Mouse (Mus musculus) liver, postnatal 0 days (tissue): ENCODE measurements around the gene Man1c1. TPM values are rescaled to one million over a fixed set of nuclear protein-coding genes. Genes with fewer than 3 reads are reported as not detected.

Source experiments
- ATAC-seq: fragments of 200-750 bp; cut with Nextera tagmentation; 2 replicates; pipeline ENCODE4 v1.8.0; 2017; ENCODE audit warnings: mild to moderate bottlenecking, moderate library complexity
- DNase-seq: peaks from one replicate; pipeline ENCODE4 v3.0.0-alpha.2; 2016
- H3K27ac ChIP-seq: fragments of 300-500 bp; sonication (generic); 2 replicates; pipeline ENCODE4 v1.5.1; 2014; ENCODE audit warnings: antibody characterized with exemption, moderate library complexity, mild to moderate bottlenecking, low read depth
- H3K27me3 ChIP-seq: fragments of 300-500 bp; sonication (generic); 2 replicates; pipeline ENCODE4 v1.6.1; 2014; ENCODE audit warnings: low read length, control low read depth, mixed read lengths; ENCODE audit not compliant: insufficient read depth
- H3K36me3 ChIP-seq: fragments of 300-500 bp; sonication (generic); replicated peaks from 2 replicates; pipeline ENCODE4 v1.6.1; 2014; ENCODE audit warnings: mild to moderate bottlenecking, control low read depth, low read length, moderate library complexity, mixed read lengths; ENCODE audit not compliant: insufficient read depth
- H3K4me1 ChIP-seq: fragments of 300-500 bp; sonication (generic); 2 replicates; pipeline ENCODE4 v1.6.1; 2014; ENCODE audit warnings: antibody characterized with exemption, mild to moderate bottlenecking, control low read depth; ENCODE audit not compliant: insufficient read depth
- H3K4me2 ChIP-seq: fragments of 300-500 bp; sonication (generic); 2 replicates; pipeline ENCODE4 v1.6.1; 2014; ENCODE audit warnings: low read depth, mild to moderate bottlenecking, low read length, moderate library complexity, mixed read lengths
- H3K4me3 ChIP-seq: fragments of 300-500 bp; sonication (generic); 2 replicates; pipeline ENCODE4 v1.5.1; 2014; ENCODE audit warnings: low read depth, low read length
- H3K9ac ChIP-seq: fragments of 300-500 bp; sonication (generic); replicated peaks from 2 replicates; pipeline ENCODE4 v1.6.1; 2014; ENCODE audit warnings: mild to moderate bottlenecking, moderate library complexity
- H3K9me3 ChIP-seq: fragments of 300-500 bp; sonication (generic); 2 replicates; pipeline ENCODE4 v1.6.1; 2016; ENCODE audit warnings: mild to moderate bottlenecking, control low read depth, low read length, mixed read lengths
- CTCF ChIP-seq: sonication (generic); IDR thresholded peaks from 2 replicates; pipeline ENCODE4 v1.5.1; 2016; ENCODE audit warnings: antibody characterized with exemption, low read depth
- EP300 ChIP-seq: IDR thresholded peaks from 2 replicates; pipeline ENCODE4 v1.6.1; 2016; ENCODE audit warnings: antibody characterized with exemption, low read depth, mild to moderate bottlenecking
- WGBS: fragments of 180-500 bp; shearing (Covaris S2); extraction: QIAGEN DNeasy Blood & Tissue Kit; methylation state at CpG from one replicate; pipeline ENCODE4 v1.1.7; 2014; ENCODE audit not compliant: insufficient replicate concordance; 5-methylcytosine and 5-hydroxymethylcytosine counted together
- polyA plus RNA-seq: library from polyadenylated mRNA; unstranded; fragments of >200 nt; fragmentation: Nextera tagmentation; extraction: Ambion mirVana; gene quantifications from 2 replicates; pipeline ENCODE4 v1.2.1, GENCODE M21; 2015

Gene Man1c1
- polyA plus RNA-seq, 1 experiment from 2014 or later, result 1.5 TPM

GRCm38 (mm10) chr4:134638111-134638550 is 66.0 kb downstream of the Man1c1 start:
- ATAC-seq, result no peak
- 42% methylated on average over 5 of the region's 5 CpGs for WGBS

GRCm38 (mm10) chr4:134636406-134636805 is 67.7 kb downstream of the Man1c1 start:
- TF ChIP-seq CTCF (no peak), EP300 (no peak)
- WGBS, result 73% methylated on average over 8 of the region's 8 CpGs

More at GRCm38 (mm10) chr4:134638111-134638550, 66.0 kb downstream of the Man1c1 start:
- no peak overlapping the region for H3K4me2 ChIP-seq
- H3K4me1 ChIP-seq, result no peaks in the 10 kb centered on the region
- no peaks in the 10 kb centered on the region for H3K9me3 ChIP-seq
- no peak overlapping the region for H3K4me3 ChIP-seq
- no peak overlapping the region for H3K9ac ChIP-seq
- no peak for DNase-seq
- H3K27ac ChIP-seq, result no peak overlapping the region
- H3K36me3 ChIP-seq, result no peaks in the 10 kb centered on the region
- TF ChIP-seq EP300 (no peak), CTCF (no peak)
- no peaks in the 10 kb centered on the region for H3K27me3 ChIP-seq

GRCm38 (mm10) chr4:134634001-134634400 is 70.1 kb downstream of the Man1c1 start:
- ATAC-seq, result no peak

More at GRCm38 (mm10) chr4:134636406-134636805, 67.7 kb downstream of the Man1c1 start:
- no peaks in the 10 kb centered on the region for H3K4me1 ChIP-seq
- no peak for DNase-seq
- H3K36me3 ChIP-seq, result no peaks in the 10 kb centered on the region
- no peak overlapping the region for H3K4me2 ChIP-seq
- no peaks in the 10 kb centered on the region for H3K9me3 ChIP-seq
- no peak overlapping the region for H3K4me3 ChIP-seq
- no peak overlapping the region for H3K9ac ChIP-seq
- H3K27ac ChIP-seq, result no peak overlapping the region
- no peak for ATAC-seq
- no peaks in the 10 kb centered on the region for H3K27me3 ChIP-seq

GRCm38 (mm10) chr4:134632131-134632711 is 71.9 kb downstream of the Man1c1 start:
- Histone ChIP-seq H3K36me3 (no peaks in the 10 kb centered on the region), H3K4me3 (no peak overlapping the region), H3K4me2 (no peak overlapping the region), H3K9ac (no peak overlapping the region), H3K27me3 (no peaks in the 10 kb centered on the region), H3K27ac (peak overlapping the region; percentile 64), H3K9me3 (no peaks in the 10 kb centered on the region), H3K4me1 (peaks cover 7% of the 10 kb centered on the region; the same call in 1 of the 2 replicates)
- DNase-seq, result peak; percentile 53
- ATAC-seq, result peak; percentile 59; the same call in 1 of the 2 replicates
- no peak for TF ChIP-seq CTCF
- TF ChIP-seq EP300, result 0 out of 2 replicates have a peak, but pooled peaks have one; percentile 28
- WGBS, result 45% methylated on average over 13 of the region's 13 CpGs

More at GRCm38 (mm10) chr4:134634001-134634400, 70.1 kb downstream of the Man1c1 start:
- 77% methylated on average over 13 of the region's 13 CpGs for WGBS
- Histone ChIP-seq H3K9me3 (no peaks in the 10 kb centered on the region), H3K9ac (no peak overlapping the region), H3K27ac (no peak overlapping the region), H3K27me3 (no peaks in the 10 kb centered on the region), H3K4me1 (no peaks in the 10 kb centered on the region), H3K36me3 (no peaks in the 10 kb centered on the region), H3K4me2 (no peak overlapping the region), H3K4me3 (no peak overlapping the region)
- DNase-seq, result no peak
- TF ChIP-seq CTCF, result no peak
- no peak for TF ChIP-seq EP300

- no peak overlapping the region for H3K4me3 ChIP-seq
- TF ChIP-seq CTCF, result no peak
- no peak for TF ChIP-seq EP300
- H3K4me1 ChIP-seq, result peaks cover 7% of the 10 kb centered on the region
- DNase-seq (no peak), ATAC-seq (no peak)
- no peaks in the 10 kb centered on the region for H3K9me3 ChIP-seq
- H3K27me3 ChIP-seq, result no peaks in the 10 kb centered on the region
- 85% methylated on average over 14 of the region's 14 CpGs for whole genome bisulfite sequencing
- no peaks in the 10 kb centered on the region for H3K36me3 ChIP-seq
- H3K27ac ChIP-seq, result peak overlapping the region; percentile 64
- no peak overlapping the region for H3K9ac ChIP-seq
- no peak overlapping the region for H3K4me2 ChIP-seq
Measured at GRCm38 (mm10) chr4:134631471-134632130, 72.5 kb downstream of the Man1c1 start.

GRCm38 (mm10) chr4:134628575-134629384 is 75.3 kb downstream of the Man1c1 start:
- ATAC-seq (peak; percentile 35; the same call in 1 of the 2 replicates), DNase-seq (peak; percentile 47)
- peaks cover 10% of the 10 kb centered on the region for H3K4me1 ChIP-seq
- no peak overlapping the region for H3K4me2 ChIP-seq
- 0 out of 2 replicates have a peak overlapping the region, but pooled peaks have one; percentile 12 for H3K27ac ChIP-seq
- H3K9me3 ChIP-seq, result no peaks in the 10 kb centered on the region
- H3K27me3 ChIP-seq, result no peaks in the 10 kb centered on the region
- H3K36me3 ChIP-seq, result no peaks in the 10 kb centered on the region
- H3K9ac ChIP-seq, result no peak overlapping the region
- TF ChIP-seq EP300 (no peak), CTCF (no peak)
- H3K4me3 ChIP-seq, result no peak overlapping the region
- WGBS, result 56% methylated on average over 10 of the region's 10 CpGs
